Mouse (Mus musculus): ENCODE data around the gene Slitrk3. TPM values are rescaled to one million over a fixed set of nuclear protein-coding genes. Genes with fewer than 3 reads are reported as not detected.
A peak's percentile ranks its signal among the peaks of the same experiment; 100 is the strongest.
"Not testable (repeated sequence)": the region's sequence is repeated elsewhere in the genome, so short reads cannot be mapped to it uniquely, and the experiment has no call there.

Slitrk3 gene
- 2.5 and 3.3 TPM in 2 replicates for polyA plus RNA-seq (2015; fragmentation: Nextera tagmentation; extraction: Ambion mirVana)

DNA sequence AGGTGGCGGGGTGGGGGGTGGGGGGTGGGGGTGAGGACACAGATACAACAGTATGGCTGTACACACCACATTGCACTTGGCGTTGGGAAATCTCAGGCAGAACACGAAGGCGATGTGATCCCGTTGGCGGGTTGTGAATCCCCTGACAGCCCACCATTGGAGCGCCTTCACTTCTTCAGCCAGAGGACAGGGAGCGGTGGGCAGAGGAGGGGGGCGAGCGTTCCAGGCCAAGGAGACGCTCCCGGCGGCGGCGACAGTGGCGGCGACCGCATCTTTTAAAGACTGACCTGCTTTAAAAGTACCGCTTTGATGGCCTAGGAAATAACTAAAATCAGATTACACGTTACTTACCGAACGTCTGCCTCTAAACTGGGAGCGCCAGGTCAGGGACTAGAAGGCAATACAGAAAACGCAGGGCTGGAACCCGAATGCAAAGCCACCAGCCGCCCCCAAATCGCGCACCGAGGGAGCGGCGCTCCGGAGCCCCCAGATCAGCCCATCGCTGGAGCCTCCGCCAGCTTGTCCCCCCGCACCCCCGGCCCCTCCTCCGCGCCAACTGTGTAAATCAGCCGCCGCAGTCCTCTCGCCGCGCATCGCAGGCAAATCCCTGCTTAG, at the start of gene Slitrk3:
Gene Slitrk3, minus strand, starts transcription at position 607 of the 615 bp plus-strand sequence.
- ATAC-seq (ENCODE audit: insufficient read depth, low FRiP score) = no peak

DNA sequence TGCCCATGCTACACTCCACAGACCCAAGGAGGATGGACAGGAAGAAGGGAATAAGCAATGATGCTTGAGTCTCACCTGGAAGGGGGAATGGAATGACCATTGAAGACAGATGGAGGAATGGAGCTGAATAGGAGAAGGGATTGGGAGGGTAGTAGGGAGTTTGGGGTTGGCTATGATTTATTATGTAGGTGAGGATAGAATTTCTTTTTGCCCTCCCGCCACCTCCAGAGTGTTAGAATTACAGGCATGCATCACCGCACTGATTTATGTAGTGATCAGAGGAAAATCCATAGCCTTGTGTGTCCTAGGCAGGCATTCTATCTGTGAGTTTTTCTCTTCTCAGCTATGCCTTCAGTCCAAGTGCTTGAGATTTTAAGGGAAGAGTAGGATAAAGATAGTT, 36.8 kb upstream of the Slitrk3 start:
- not testable (repeated sequence) for H3K9me3 ChIP-seq (replicated peaks; ENCODE audit: control insufficient read depth, low read length); H3K4me1 ChIP-seq (ENCODE audit: control insufficient read depth, insufficient read depth, low read length); ATAC-seq (ENCODE audit: insufficient read depth, low FRiP score); H3K4me2 ChIP-seq (ENCODE audit: low read depth, low read length); H3K27ac ChIP-seq (ENCODE audit: low read length); H3K9ac ChIP-seq (ENCODE audit: low read length); H3K27me3 ChIP-seq (ENCODE audit: control insufficient read depth, insufficient read depth, low read length); H3K4me3 ChIP-seq (replicated peaks; ENCODE audit: low read length); H3K36me3 ChIP-seq (ENCODE audit: control insufficient read depth, insufficient read depth, low read length)
- 90% methylated on average over 2 of the region's 2 CpGs for WGBS

More for the DNA sequence above, at the start of gene Slitrk3:
- Histone ChIP-seq H3K27me3 (ENCODE audit: control insufficient read depth, insufficient read depth, low read length) (peaks cover 24% of the 10 kb centered on the region; the same call in 1 of the 2 replicates), H3K4me2 (ENCODE audit: low read depth, low read length) (peak within 1 kb of the TSS; percentile 66), H3K27ac (ENCODE audit: low read length) (no peak within 1 kb of the TSS), H3K4me3 (replicated peaks; ENCODE audit: low read length) (peak within 1 kb of the TSS; percentile 55), H3K4me1 (ENCODE audit: control insufficient read depth, insufficient read depth, low read length) (no peaks in the 10 kb centered on the region), H3K9me3 (replicated peaks; ENCODE audit: control insufficient read depth, low read length) (no peaks in the 10 kb centered on the region), H3K36me3 (ENCODE audit: control insufficient read depth, insufficient read depth, low read length) (no peaks in the 10 kb centered on the region), H3K9ac (ENCODE audit: low read length) (peak within 1 kb of the TSS; percentile 65)
- WGBS = under 1% methylated on average over 44 of the region's 44 CpGs

DNA sequence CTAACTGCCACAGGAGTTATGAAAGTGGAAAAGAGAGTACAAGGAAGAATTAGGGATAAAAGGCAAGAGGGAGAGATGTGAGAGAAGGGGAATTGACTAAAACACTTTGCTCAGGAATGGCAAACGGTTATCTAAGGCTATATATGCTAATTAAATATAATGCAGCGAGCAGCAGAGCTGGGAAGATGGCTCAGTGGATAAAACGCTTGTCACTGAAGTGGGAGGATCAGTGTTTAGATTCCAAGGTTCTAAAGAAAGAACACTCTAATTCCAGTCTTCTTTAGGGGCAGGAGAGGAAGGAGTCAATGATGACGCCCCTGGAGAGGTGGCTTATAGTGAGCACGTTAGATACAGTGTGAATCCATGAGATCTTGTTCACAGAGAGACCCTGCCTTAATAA, 27.0 kb upstream of the Slitrk3 start:
- no peak for ATAC-seq (ENCODE audit: insufficient read depth, low FRiP score)

DNA sequence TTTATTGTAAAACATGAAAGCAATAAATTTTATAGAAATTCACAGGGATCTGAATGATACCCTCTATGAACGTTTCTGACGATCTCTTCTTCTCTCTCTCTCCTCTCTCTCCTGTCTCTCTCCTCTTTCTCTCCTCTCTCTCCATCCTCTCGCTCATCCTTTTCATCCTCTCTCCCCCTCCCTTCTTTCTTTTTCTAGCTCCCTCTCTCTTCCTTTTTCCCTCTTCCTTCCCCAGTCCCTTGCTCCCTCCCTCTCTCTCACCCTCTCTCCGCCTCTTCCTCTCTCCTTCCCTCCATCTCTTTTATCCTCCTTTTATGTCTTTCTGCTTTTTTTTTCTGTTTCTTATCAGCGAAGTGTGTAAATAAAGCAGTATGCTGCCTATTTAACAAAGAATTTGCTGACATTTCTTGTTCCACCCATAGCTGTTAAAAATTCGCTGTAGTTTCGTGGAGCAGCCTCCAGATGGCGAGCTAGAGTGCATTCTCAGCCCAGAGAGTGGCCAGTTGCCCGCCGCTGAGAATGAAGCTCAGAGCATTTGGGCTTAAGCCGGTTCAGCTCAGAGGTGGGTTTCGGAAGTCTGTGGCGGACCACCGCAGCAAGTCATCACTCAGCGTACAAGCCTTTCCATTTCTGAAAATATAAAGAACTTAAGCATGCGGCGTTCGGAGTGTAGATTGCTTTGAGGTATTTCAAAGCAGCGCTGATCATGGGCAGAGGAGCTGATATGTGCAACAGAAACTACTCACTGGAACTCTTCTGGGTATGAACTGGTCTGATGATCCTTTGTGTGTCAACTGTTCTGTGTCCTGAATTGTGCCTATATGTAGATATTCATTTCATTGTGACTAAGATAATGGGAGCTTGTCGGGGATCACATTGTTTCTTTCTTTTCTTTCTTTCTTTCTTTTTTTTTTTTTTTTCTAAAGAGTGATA, 8.5 kb upstream of the Slitrk3 start:
- peak overlapping the region; percentile 68 for H3K4me2 ChIP-seq (ENCODE audit: low read depth, low read length)
- WGBS = 7% methylated on average over 20 of the region's 20 CpGs
- H3K27ac ChIP-seq (ENCODE audit: low read length) = no peak overlapping the region
- H3K27me3 ChIP-seq (ENCODE audit: control insufficient read depth, insufficient read depth, low read length) = peaks cover 3% of the 10 kb centered on the region; the same call in 1 of the 2 replicates
- peak overlapping the region; percentile 70 for H3K9ac ChIP-seq (ENCODE audit: low read length)
- no peaks in the 10 kb centered on the region for H3K4me1 ChIP-seq (ENCODE audit: control insufficient read depth, insufficient read depth, low read length)
- ATAC-seq (ENCODE audit: insufficient read depth, low FRiP score) = peak; percentile 68; the same call in 1 of the 2 replicates
- no peaks in the 10 kb centered on the region for H3K9me3 ChIP-seq (replicated peaks; ENCODE audit: control insufficient read depth, low read length)
- peak overlapping the region; percentile 48 for H3K4me3 ChIP-seq (replicated peaks; ENCODE audit: low read length)
- no peaks in the 10 kb centered on the region for H3K36me3 ChIP-seq (ENCODE audit: control insufficient read depth, insufficient read depth, low read length)

More for the DNA sequence above, 27.0 kb upstream of the Slitrk3 start:
- Histone ChIP-seq H3K4me2 (ENCODE audit: low read depth, low read length) (no peak overlapping the region), H3K27me3 (ENCODE audit: control insufficient read depth, insufficient read depth, low read length) (no peaks in the 10 kb centered on the region), H3K9me3 (replicated peaks; ENCODE audit: control insufficient read depth, low read length) (no peaks in the 10 kb centered on the region), H3K4me1 (ENCODE audit: control insufficient read depth, insufficient read depth, low read length) (no peaks in the 10 kb centered on the region), H3K9ac (ENCODE audit: low read length) (no peak overlapping the region), H3K36me3 (ENCODE audit: control insufficient read depth, insufficient read depth, low read length) (no peaks in the 10 kb centered on the region), H3K27ac (ENCODE audit: low read length) (no peak overlapping the region), H3K4me3 (replicated peaks; ENCODE audit: low read length) (no peak overlapping the region)
- 72% methylated on average over 5 of the region's 5 CpGs for WGBS

DNA sequence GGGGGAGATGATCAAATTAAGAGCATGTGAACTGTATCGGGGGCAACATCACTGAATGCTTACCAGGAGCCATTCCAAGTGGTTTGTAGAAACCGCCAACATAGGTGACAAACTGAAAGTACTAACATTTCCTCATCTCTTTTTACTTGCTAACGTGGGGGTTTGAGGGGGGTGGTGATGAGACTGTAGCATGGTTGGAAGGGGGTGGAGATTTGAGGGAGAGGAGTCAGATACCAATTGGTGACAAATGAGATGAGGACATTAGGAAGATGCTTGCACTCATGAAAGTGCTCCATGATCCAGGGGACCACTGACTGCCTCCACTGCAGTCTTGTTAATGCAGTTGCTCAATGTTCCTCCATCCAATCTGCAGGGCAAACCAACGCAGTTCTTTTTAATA, 587 bp upstream of the Slitrk3 start:
- Histone ChIP-seq H3K9me3 (replicated peaks; ENCODE audit: control insufficient read depth, low read length) (no peaks in the 10 kb centered on the region), H3K9ac (ENCODE audit: low read length) (no peak overlapping the region), H3K4me2 (ENCODE audit: low read depth, low read length) (peak overlapping the region; percentile 66), H3K27me3 (ENCODE audit: control insufficient read depth, insufficient read depth, low read length) (peaks cover 22% of the 10 kb centered on the region; the same call in 1 of the 2 replicates), H3K36me3 (ENCODE audit: control insufficient read depth, insufficient read depth, low read length) (no peaks in the 10 kb centered on the region), H3K4me1 (ENCODE audit: control insufficient read depth, insufficient read depth, low read length) (no peaks in the 10 kb centered on the region), H3K27ac (ENCODE audit: low read length) (no peak overlapping the region), H3K4me3 (replicated peaks; ENCODE audit: low read length) (peak overlapping the region; percentile 22)
- no peak for ATAC-seq (ENCODE audit: insufficient read depth, low FRiP score)
- WGBS = 26% methylated on average over 4 of the region's 4 CpGs

DNA sequence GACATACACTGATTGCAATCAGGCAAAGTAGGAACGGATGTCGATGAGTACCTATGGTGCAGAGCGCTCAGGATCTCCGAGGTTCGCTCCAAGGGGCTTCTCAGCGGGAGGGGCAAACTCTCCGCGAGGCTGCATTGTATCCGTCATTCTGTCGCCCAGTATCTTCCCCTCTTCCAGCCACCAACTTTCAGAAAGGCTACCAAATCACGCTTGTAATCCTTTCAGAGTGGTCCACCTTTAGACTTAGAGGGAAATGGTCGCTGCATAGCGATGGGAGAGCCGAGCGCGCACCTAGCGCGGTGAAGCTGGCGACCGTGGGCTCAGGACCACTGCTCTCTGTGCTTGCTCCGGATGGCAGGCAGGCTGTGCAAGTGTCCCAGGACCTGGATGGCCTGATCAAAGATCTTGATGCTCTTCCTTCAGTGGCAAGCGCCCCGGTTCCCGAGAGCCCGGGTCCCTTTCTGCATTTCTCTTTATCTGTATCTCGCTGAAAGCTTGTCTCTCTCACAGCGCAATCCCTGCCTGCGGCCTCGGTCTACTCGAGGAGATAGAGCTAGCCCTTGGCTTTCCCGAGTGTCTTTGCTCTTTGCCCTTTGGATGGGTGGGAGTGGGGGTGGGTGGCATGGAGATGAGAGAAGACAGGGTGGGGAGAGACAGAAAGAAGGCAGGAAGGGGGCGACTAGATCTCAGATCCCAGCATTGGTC, 959 bp downstream of the Slitrk3 start:
- 1% methylated on average over 32 of the region's 32 CpGs for whole genome bisulfite sequencing
- no peaks in the 10 kb centered on the region for H3K9me3 ChIP-seq (replicated peaks; ENCODE audit: control insufficient read depth, low read length)
- no peak overlapping the region for H3K27ac ChIP-seq (ENCODE audit: low read length)
- ATAC-seq (ENCODE audit: insufficient read depth, low FRiP score) = no peak
- H3K4me1 ChIP-seq (ENCODE audit: control insufficient read depth, insufficient read depth, low read length) = no peaks in the 10 kb centered on the region
- peak overlapping the region; percentile 55 for H3K4me3 ChIP-seq (replicated peaks; ENCODE audit: low read length)
- peaks cover 24% of the 10 kb centered on the region; the same call in 1 of the 2 replicates for H3K27me3 ChIP-seq (ENCODE audit: control insufficient read depth, insufficient read depth, low read length)
- H3K4me2 ChIP-seq (ENCODE audit: low read depth, low read length) = peak overlapping the region; percentile 66
- H3K36me3 ChIP-seq (ENCODE audit: control insufficient read depth, insufficient read depth, low read length) = no peaks in the 10 kb centered on the region
- peak overlapping the region; percentile 44 for H3K9ac ChIP-seq (ENCODE audit: low read length)

DNA sequence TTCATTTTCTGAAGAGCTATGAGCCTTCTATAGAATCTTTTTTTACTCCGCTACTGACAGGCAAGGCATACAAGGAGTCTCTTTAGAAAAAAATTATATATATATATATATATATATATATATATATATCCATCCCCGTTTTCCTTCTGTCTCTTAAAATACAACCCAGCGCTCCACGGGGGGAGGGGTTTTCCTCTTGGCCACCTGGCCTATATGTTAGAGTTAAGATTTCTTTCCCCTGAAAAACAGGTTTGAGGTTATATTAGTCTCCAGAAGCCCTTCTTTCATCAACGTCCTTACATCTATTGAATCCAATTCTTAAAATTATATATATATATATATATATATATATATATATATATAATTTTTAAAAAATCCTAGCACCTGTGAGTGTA, 1.6 kb downstream of the Slitrk3 start:
- H3K27me3 ChIP-seq (ENCODE audit: control insufficient read depth, insufficient read depth, low read length) = peaks cover 24% of the 10 kb centered on the region; the same call in 1 of the 2 replicates
- H3K9me3 ChIP-seq (replicated peaks; ENCODE audit: control insufficient read depth, low read length) = no peaks in the 10 kb centered on the region
- H3K4me2 ChIP-seq (ENCODE audit: low read depth, low read length) = peak overlapping the region; percentile 66
- ATAC-seq (ENCODE audit: insufficient read depth, low FRiP score) = no peak
- no peaks in the 10 kb centered on the region for H3K4me1 ChIP-seq (ENCODE audit: control insufficient read depth, insufficient read depth, low read length)
- H3K27ac ChIP-seq (ENCODE audit: low read length) = no peak overlapping the region
- no peak overlapping the region for H3K9ac ChIP-seq (ENCODE audit: low read length)
- WGBS = 45% methylated on average over 5 of the region's 5 CpGs
- H3K4me3 ChIP-seq (replicated peaks; ENCODE audit: low read length) = no peak overlapping the region
- H3K36me3 ChIP-seq (ENCODE audit: control insufficient read depth, insufficient read depth, low read length) = no peaks in the 10 kb centered on the region

DNA sequence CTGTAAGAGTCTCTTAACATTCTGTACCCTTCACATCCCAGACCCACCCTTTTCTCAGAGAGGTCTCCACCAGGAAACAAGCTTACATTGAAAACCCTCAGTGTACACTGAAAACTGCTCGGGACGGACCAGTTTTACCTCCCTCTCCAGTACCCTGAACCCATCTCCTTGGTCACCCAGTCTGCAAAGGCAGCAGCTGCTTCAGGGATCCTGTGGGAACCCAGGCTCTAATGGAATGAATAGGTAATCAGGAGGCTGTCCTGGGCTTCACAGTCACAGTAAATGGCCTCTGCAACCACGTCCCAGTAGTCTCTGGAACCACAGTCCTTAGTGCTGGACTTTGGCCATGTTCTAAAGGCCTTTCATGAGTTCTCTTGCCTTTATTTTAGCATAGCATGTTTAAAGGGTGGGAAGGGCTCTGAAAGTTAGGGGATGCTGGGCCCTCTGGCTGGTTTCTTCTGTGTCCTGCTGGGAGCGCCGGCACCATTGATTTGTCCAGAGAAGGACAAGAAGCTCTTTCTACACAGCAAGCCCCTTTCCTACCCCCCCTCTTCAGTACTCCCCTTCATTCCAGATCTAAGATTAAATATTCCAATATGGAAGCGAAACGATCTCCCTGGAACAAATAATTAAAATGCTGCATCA, 2.1 kb downstream of the Slitrk3 start:
- no peak overlapping the region for H3K4me2 ChIP-seq (ENCODE audit: low read depth, low read length)
- ATAC-seq (ENCODE audit: insufficient read depth, low FRiP score) = no peak

More for the DNA sequence above, 2.1 kb downstream of the Slitrk3 start:
- WGBS = 40% methylated on average over 7 of the region's 7 CpGs
- no peaks in the 10 kb centered on the region for H3K36me3 ChIP-seq (ENCODE audit: control insufficient read depth, insufficient read depth, low read length)
- H3K9me3 ChIP-seq (replicated peaks; ENCODE audit: control insufficient read depth, low read length) = no peaks in the 10 kb centered on the region
- peaks cover 24% of the 10 kb centered on the region; the same call in 1 of the 2 replicates for H3K27me3 ChIP-seq (ENCODE audit: control insufficient read depth, insufficient read depth, low read length)
- no peaks in the 10 kb centered on the region for H3K4me1 ChIP-seq (ENCODE audit: control insufficient read depth, insufficient read depth, low read length)
- H3K27ac ChIP-seq (ENCODE audit: low read length) = no peak overlapping the region
- no peak overlapping the region for H3K9ac ChIP-seq (ENCODE audit: low read length)
- no peak overlapping the region; the same call in 1 of the 2 replicates for H3K4me3 ChIP-seq (replicated peaks; ENCODE audit: low read length)

Measured in stomach, embryonic 16.5 days (tissue).